Mouse (Mus musculus): Measurements from ENCODE around the gene Atp6v1e2. TPM values are rescaled to one million over a fixed set of nuclear protein-coding genes. Genes with fewer than 3 reads are reported as not detected.

Gene Atp6v1e2
- total and polyA plus RNA-seq, 2 experiments from 2014 or later: 0.24 TPM; not detected in 1

- H3K9me3 ChIP-seq (ENCODE audit: low read length): no peaks in the 10 kb centered on the region
- no peaks in the 10 kb centered on the region for H3K27me3 ChIP-seq (ENCODE audit: insufficient read depth, low read length)
- H3K36me3 ChIP-seq (ENCODE audit: insufficient read depth, low read length): no peaks in the 10 kb centered on the region
- DNase-seq (ENCODE audit: low spot score) (peak; percentile 25), ATAC-seq (no peak)
- H3K27ac ChIP-seq: peak overlapping the region; percentile 90; the same call in 1 of the 2 replicates
- no peak for TF ChIP-seq CTCF (IDR thresholded peaks at IDR 0.05; ENCODE audit: low read depth)
- H3K4me2 ChIP-seq (ENCODE audit: low read depth, low read length): peak overlapping the region; percentile 87
- 56% methylated on average over 8 of the region's 8 CpGs for WGBS
- H3K9ac ChIP-seq (replicated peaks; ENCODE audit: low read length): no peak overlapping the region
- H3K4me3 ChIP-seq (ENCODE audit: low read length): no peak overlapping the region; the same call in 1 of the 2 replicates
- peaks cover 20% of the 10 kb centered on the region for H3K4me1 ChIP-seq (ENCODE audit: insufficient read depth, low read length)
Measured at GRCm38 (mm10) chr17:86961301-86961841, 13.7 kb upstream of the Atp6v1e2 start.

GRCm38 (mm10) chr17:86957968-86958367 lies 10.3 kb upstream of the Atp6v1e2 start:
- Histone ChIP-seq H3K9me3 (ENCODE audit: low read length) (no peaks in the 10 kb centered on the region), H3K4me1 (ENCODE audit: insufficient read depth, low read length) (0 out of 2 replicates have a peak, but pooled peaks cover 8% of the 10 kb centered on the region), H3K27me3 (ENCODE audit: insufficient read depth, low read length) (no peaks in the 10 kb centered on the region), H3K27ac (no peak overlapping the region), H3K36me3 (ENCODE audit: insufficient read depth, low read length) (no peaks in the 10 kb centered on the region), H3K4me2 (ENCODE audit: low read depth, low read length) (no peak overlapping the region), H3K4me3 (ENCODE audit: low read length) (no peak overlapping the region), H3K9ac (replicated peaks; ENCODE audit: low read length) (no peak overlapping the region)
- DNase-seq (ENCODE audit: low spot score) (no peak), ATAC-seq (no peak)
- no peak for TF ChIP-seq CTCF (IDR thresholded peaks at IDR 0.05; ENCODE audit: low read depth)
- WGBS: 88% methylated on average over 14 of the region's 14 CpGs

GRCm38 (mm10) chr17:86957239-86957638 lies 9.5 kb upstream of the Atp6v1e2 start:
- Histone ChIP-seq H3K9me3 (ENCODE audit: low read length) (no peaks in the 10 kb centered on the region), H3K36me3 (ENCODE audit: insufficient read depth, low read length) (no peaks in the 10 kb centered on the region), H3K27me3 (ENCODE audit: insufficient read depth, low read length) (no peaks in the 10 kb centered on the region), H3K9ac (replicated peaks; ENCODE audit: low read length) (no peak overlapping the region), H3K27ac (no peak overlapping the region), H3K4me2 (ENCODE audit: low read depth, low read length) (no peak overlapping the region), H3K4me3 (ENCODE audit: low read length) (no peak overlapping the region), H3K4me1 (ENCODE audit: insufficient read depth, low read length) (0 out of 2 replicates have a peak, but pooled peaks cover 8% of the 10 kb centered on the region)
- DNase-seq (ENCODE audit: low spot score) (no peak), ATAC-seq (no peak)
- TF ChIP-seq CTCF (IDR thresholded peaks at IDR 0.05; ENCODE audit: low read depth): no peak
- WGBS: 94% methylated on average over 5 of the region's 5 CpGs

- Histone ChIP-seq H3K4me2 (ENCODE audit: low read depth, low read length) (no peak overlapping the region), H3K4me1 (ENCODE audit: insufficient read depth, low read length) (peaks cover 6% of the 10 kb centered on the region; the same call in 1 of the 2 replicates), H3K9ac (replicated peaks; ENCODE audit: low read length) (no peak overlapping the region), H3K9me3 (ENCODE audit: low read length) (no peaks in the 10 kb centered on the region), H3K36me3 (ENCODE audit: insufficient read depth, low read length) (no peaks in the 10 kb centered on the region), H3K27ac (peak overlapping the region; percentile 75; the same call in 1 of the 2 replicates), H3K4me3 (ENCODE audit: low read length) (no peak overlapping the region), H3K27me3 (ENCODE audit: insufficient read depth, low read length) (no peaks in the 10 kb centered on the region)
- ATAC-seq (peak; percentile 28; the same call in 1 of the 2 replicates), DNase-seq (ENCODE audit: low spot score) (no peak)
- TF ChIP-seq CTCF (IDR thresholded peaks at IDR 0.05; ENCODE audit: low read depth): no peak
- WGBS: 56% methylated on average over 6 of the region's 6 CpGs
Measured at GRCm38 (mm10) chr17:86948801-86949200, 1.1 kb upstream of the Atp6v1e2 start.

- ATAC-seq: no peak
- Histone ChIP-seq H3K4me1 (ENCODE audit: insufficient read depth, low read length) (peaks cover 6% of the 10 kb centered on the region; the same call in 1 of the 2 replicates), H3K9ac (replicated peaks; ENCODE audit: low read length) (no peak overlapping the region), H3K9me3 (ENCODE audit: low read length) (no peaks in the 10 kb centered on the region), H3K27ac (no peak overlapping the region), H3K4me2 (ENCODE audit: low read depth, low read length) (no peak overlapping the region), H3K27me3 (ENCODE audit: insufficient read depth, low read length) (no peaks in the 10 kb centered on the region), H3K36me3 (ENCODE audit: insufficient read depth, low read length) (no peaks in the 10 kb centered on the region), H3K4me3 (ENCODE audit: low read length) (no peak overlapping the region)
- 52% methylated on average over 4 of the region's 4 CpGs for WGBS
- DNase-seq (ENCODE audit: low spot score): no peak
- no peak for TF ChIP-seq CTCF (IDR thresholded peaks at IDR 0.05; ENCODE audit: low read depth)
Measured at GRCm38 (mm10) chr17:86946078-86946477, 1.6 kb downstream of the Atp6v1e2 start.

- Histone ChIP-seq H3K4me3 (ENCODE audit: low read length) (no peak overlapping the region), H3K27ac (no peak overlapping the region), H3K36me3 (ENCODE audit: insufficient read depth, low read length) (no peaks in the 10 kb centered on the region), H3K9ac (replicated peaks; ENCODE audit: low read length) (no peak overlapping the region), H3K27me3 (ENCODE audit: insufficient read depth, low read length) (no peaks in the 10 kb centered on the region), H3K4me2 (ENCODE audit: low read depth, low read length) (no peak overlapping the region), H3K9me3 (ENCODE audit: low read length) (no peaks in the 10 kb centered on the region), H3K4me1 (ENCODE audit: insufficient read depth, low read length) (peaks cover 3% of the 10 kb centered on the region; the same call in 1 of the 2 replicates)
- DNase-seq (ENCODE audit: low spot score) (no peak), ATAC-seq (no peak)
- TF ChIP-seq CTCF (IDR thresholded peaks at IDR 0.05; ENCODE audit: low read depth): no peak
- 94% methylated on average over 6 of the region's 6 CpGs for WGBS
Measured at GRCm38 (mm10) chr17:86943158-86943557, 4.5 kb downstream of the Atp6v1e2 start.

GRCm38 (mm10) chr17:86942112-86942511 lies 5.6 kb downstream of the Atp6v1e2 start:
- H3K4me1 ChIP-seq (ENCODE audit: insufficient read depth, low read length): no peaks in the 10 kb centered on the region
- WGBS: 73% methylated on average over 6 of the region's 6 CpGs
- no peaks in the 10 kb centered on the region for H3K9me3 ChIP-seq (ENCODE audit: low read length)
- H3K9ac ChIP-seq (replicated peaks; ENCODE audit: low read length): no peak overlapping the region
- DNase-seq (ENCODE audit: low spot score): no peak
- no peak for ATAC-seq
- H3K4me3 ChIP-seq (ENCODE audit: low read length): no peak overlapping the region
- H3K27me3 ChIP-seq (ENCODE audit: insufficient read depth, low read length): no peaks in the 10 kb centered on the region
- no peak overlapping the region for H3K27ac ChIP-seq
- no peak overlapping the region for H3K4me2 ChIP-seq (ENCODE audit: low read depth, low read length)
- H3K36me3 ChIP-seq (ENCODE audit: insufficient read depth, low read length): no peaks in the 10 kb centered on the region
- TF ChIP-seq CTCF (IDR thresholded peaks at IDR 0.05; ENCODE audit: low read depth): no peak
